Mouse (Mus musculus): ENCODE measurements around the gene Spx. TPM values are rescaled to one million over a fixed set of nuclear protein-coding genes. Genes with fewer than 3 reads are reported as not detected.

The Spx gene
- total RNA-seq (2022) = 1 to 10 TPM in 3 of 4 experiments, under 1 TPM in 1; 0.44 to 2.1 (median 1.4) TPM

DNA sequence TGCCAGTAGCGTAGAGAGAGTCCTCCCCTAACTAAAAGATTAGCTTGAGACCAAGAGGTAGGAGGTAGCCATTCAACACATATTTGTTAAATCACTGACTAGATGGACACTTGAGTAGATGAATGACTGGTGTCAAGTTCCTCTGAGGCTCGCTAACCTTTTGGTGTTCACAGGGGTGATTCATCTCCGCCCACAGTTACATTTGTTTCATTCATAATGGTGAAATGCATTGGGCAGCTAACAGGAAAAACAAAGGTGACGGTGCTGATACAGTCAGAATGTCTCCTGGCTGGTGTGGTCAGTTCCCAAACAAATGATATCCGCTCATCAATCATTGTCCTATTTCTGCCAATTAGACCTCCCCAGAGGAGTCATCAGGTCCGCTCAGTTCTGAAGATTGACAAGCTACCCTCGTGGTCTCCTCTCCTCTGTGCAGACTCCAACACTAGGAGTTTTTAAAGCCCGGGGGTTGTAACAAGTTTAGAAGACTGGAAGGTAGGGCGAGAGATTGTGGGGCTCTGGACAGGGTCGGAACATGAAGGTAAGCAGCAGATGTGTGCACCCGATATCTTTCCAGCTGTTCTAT is at the start of gene Spx:
TSS of gene Spx (plus strand) at position 536 of the 586 bp plus-strand sequence.
- no peak for DNase-seq (ENCODE audit: low spot score in 2 of 2)

GRCm38 (mm10) chr6:142365742-142366472 is 47.3 kb upstream of the Spx start:
- no peak for DNase-seq (ENCODE audit: low spot score in 2 of 2)

- no peak for DNase-seq (ENCODE audit: low spot score in 2 of 2)
Observed at GRCm38 (mm10) chr6:142366473-142367018, 46.7 kb upstream of the Spx start.

GRCm38 (mm10) chr6:142367565-142367964 is 45.7 kb upstream of the Spx start:
- no peak for DNase-seq (ENCODE audit: low spot score in 2 of 2)

DNA sequence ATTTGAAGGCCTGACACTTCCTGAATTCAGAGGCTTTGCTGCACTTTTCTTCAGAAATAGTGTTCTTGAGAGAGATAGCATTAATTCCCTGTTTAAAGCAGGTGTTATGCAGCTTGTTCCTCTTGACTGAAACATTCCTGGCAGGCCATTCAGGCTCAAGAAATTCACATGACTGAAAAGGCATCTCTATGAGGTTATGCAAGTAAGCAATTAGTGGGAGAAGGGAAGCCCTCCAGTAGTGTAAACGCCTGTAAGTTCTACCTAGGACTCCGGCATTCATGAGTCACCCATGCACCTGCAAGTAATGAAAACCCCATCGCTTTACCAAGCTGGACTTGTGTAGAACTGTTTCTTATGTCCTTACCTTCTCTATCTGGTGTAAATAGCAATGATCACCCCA is 43.7 kb upstream of the Spx start:
- no peak for DNase-seq (ENCODE audit: low spot score in 2 of 2)

DNA sequence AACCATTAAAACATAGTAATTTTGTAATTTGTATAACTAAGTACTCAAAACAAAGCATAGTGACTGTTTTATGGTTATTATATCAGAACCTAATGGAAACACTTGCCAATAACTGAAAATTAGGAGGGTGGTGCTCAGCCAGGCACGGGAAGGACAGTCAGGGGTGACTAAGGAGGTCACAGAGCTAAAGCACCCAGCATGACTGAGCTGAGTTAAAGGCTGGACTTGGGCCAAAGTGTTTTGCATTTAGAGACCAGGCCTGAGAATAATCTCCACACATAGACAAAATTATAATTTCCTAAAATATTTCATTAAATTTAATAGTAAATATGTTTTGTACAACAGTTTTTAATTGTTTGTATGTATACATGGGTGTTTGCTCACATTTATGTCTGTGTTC is 36.2 kb upstream of the Spx start:
- DNase-seq (ENCODE audit: low spot score in 2 of 2) = no peak

DNA sequence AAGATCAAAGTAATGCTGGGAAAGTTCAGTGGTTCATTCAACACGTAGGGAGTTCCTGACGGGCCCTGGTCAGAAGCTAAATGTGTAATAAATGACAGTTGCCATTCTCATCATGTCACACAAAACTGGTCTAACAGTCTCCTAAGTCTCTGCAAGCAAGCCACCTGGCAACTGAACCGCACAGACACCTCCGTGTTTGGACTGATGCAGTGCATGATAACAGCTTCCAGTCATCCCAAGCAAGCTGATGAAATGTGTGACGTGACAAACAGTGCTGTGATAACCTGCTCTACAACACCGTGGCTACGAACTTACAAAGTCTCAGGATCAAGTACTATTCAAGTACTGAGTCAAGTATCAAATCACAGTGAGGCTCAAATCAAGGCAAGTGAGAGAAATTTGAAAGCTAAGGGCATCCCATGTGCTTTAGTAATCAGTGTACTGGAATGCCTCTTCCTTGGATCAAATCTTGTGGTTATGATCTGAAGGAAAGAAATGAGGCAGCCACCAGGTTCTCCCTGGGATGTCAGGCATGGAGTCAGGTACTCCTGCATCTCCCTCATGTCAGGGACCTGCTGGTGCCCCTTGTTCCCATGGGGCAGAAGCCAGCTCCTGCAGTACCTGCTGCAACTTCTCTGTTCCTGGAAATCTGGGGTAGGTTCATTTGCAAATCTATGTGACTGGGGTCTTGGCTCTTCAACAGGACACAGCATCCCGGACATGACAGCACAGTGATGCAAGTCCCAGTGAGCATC is 34.5 kb upstream of the Spx start:
- DNase-seq (ENCODE audit: low spot score in 2 of 2) = no peak

- DNase-seq (ENCODE audit: low spot score in 2 of 2) = no peak
Observed at GRCm38 (mm10) chr6:142379961-142380360, 33.3 kb upstream of the Spx start.

DNA sequence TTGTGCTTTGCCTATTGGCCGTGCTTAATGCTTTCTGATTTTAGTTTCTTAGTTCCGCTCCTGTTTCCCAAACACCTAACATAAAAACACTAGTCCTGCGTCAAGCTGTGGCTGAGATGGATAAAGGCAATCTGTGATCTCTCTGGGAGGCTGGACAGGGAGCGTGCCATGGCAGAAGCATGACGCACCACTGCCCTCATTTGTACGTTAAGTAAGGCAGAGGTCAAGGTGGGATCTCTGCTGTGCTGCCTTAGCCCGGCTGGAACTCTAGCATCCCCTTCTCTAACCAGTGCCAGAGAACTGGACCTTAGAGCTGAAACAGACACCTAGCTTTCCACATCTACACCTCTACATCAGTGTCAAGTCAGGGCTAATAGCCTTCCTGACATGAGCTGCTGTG is 31.6 kb upstream of the Spx start:
- DNase-seq (ENCODE audit: low spot score in 2 of 2) = no peak

DNA sequence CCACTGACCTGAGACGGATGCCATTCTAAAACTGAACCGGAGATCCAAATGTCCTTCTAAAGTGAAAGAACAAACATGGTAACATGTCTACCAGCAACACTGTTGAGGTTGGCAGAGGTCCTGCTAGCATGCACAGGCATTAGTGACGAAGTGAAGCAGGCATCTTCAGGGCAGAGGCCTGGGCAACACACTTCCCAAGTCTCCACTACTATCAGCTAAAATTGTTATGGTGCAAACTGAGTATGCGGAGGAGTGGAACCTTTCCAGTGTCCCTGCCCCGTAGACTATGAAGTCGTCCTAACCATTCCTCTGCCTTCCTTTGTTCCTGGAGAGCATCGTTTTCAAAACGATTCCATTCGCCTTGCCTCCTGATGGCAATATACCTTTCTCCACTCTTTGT is 28.7 kb upstream of the Spx start:
- DNase-seq (ENCODE audit: low spot score in 2 of 2) = no peak

DNA sequence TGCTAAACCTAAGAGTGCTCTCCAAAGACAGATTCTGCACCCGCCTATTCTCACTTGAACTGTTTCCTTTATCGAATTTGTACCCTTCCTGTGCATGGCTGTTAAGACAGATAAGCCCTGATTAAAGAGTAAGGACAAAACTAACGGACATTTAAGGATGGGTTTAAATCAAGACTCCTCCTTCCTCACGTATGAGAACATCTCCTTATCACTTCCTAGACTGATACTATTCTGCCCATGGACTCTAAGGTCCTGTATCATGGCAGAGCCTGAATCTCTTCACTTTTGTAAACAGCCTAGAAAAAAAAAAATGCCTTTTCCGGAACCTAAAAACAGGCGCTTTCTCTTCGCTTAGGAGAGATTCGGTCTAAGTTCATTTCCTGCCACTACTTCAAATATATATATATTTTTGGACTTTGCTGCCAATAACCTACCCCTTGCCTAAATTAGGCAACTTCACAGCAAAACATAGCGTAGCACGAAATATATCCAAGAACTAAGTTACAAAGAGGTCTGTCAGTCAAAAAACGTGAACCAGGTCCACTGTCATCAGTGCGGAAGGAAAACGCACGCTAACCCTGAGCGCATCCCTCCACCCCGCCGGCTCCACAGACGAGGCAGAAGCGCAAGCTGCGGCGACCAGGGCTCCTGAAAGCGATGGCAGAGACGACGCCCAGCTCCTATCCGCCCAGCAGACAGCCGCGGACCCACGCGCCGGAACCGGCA is 26.8 kb upstream of the Spx start:
- DNase-seq (ENCODE audit: low spot score in 2 of 2) = no peak

- DNase-seq (ENCODE audit: low spot score in 2 of 2) = peak; percentile 97 to 98
Observed at GRCm38 (mm10) chr6:142387011-142387754, 26.1 kb upstream of the Spx start, which contains the start of the genes Recql and Golt1b. Recql (minus strand) TSS chr6:142387087. Golt1b (plus strand) TSS chr6:142387221.

- DNase-seq (ENCODE audit: low spot score in 2 of 2) = no peak
Observed at GRCm38 (mm10) chr6:142387755-142388271, 25.4 kb upstream of the Spx start.

DNA sequence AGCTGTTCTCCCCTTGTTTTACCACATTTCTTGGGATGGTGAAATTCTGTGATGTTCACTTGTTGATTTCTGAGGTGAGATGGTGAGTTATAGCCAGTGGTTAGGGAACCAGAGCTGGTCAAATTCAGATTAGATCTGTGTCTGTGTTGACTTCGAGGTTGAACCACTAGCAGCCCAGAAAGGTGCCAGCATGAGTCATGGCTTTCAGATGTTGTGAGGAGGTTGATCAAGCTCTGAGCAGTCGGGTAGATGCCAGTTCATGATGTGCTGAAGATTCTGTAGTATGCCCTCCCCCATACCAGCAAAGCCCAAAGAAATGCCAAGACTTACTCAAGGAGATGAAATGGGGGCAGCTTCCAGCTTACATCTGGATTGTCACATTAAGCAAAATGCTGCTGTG is 24.1 kb upstream of the Spx start:
- no peak for DNase-seq (ENCODE audit: low spot score in 2 of 2)

DNA sequence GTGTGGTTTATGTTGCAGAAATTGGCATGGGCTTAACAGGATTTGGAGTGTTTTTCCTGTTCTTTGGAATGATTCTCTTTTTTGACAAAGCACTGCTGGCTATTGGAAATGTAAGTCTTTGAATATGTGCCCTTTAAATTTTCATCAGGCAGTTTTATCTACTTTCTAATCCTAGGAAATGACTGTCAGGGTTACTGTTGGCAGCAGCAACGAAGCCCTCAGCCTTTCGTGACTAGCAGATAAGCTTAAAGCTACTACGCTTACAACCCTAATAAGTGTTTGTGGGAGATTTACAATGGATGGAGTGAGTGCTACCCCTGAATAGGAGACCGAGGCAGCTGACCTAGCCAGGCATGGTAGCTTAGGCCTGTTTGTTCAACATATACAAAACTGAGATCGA is 20.9 kb upstream of the Spx start:
- no peak for DNase-seq (ENCODE audit: low spot score in 2 of 2)

DNA sequence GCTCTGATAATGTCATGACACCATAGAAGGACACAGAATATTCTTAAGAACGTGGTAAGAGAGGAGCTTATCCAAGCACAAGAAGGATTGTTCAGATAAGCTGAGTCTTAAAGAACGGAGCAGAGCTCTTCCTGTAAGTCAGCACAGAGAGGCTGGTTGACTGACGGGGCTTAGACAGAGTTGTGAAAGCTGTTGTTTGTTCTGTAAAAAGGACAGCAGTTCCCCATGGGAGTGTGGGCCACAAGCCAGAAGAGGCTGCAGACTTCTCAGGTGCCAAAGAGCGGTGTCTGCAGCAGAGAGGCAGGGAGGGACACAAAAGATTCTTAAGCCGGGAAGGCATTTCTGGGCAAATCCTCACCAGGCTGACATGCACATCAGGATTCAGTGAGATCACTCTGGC is 18.6 kb upstream of the Spx start:
- no peak for DNase-seq (ENCODE audit: low spot score in 2 of 2)

- no peak for DNase-seq (ENCODE audit: low spot score in 2 of 2)
Observed at GRCm38 (mm10) chr6:142395756-142396155, 17.5 kb upstream of the Spx start.

DNA sequence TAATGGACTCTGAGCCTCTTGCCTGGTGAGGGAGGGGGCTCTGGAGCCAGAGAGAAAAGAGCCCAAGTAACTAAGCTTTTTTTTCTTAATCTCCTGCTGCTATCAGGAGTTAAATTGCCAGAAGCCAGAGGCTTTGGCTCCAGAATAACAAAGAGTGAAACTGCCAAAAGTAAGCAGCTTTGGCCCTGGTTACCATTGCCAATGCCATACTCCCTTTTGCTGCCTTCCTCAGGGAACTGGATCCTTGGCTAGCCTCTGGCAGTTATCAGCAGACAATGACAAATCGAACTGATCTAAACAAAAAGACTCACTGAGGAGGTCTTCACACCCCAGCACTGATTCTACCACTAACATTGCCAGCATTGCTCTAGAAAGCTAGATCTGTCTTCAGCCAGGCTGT is 2.1 kb upstream of the Spx start:
- DNase-seq (ENCODE audit: low spot score in 2 of 2) = no peak

GRCm38 (mm10) chr6:142413845-142414244 is 604 bp downstream of the Spx start:
- DNase-seq (ENCODE audit: low spot score in 2 of 2) = no peak

- DNase-seq (ENCODE audit: low spot score in 2 of 2) = no peak
Observed at GRCm38 (mm10) chr6:142414597-142414996, 1.4 kb downstream of the Spx start.

Data from left cerebral cortex, adult 8-10 months (tissue).